Comparison of ENCODE assay signal across 30 mouse cellular contexts in the genomic region with DNA sequence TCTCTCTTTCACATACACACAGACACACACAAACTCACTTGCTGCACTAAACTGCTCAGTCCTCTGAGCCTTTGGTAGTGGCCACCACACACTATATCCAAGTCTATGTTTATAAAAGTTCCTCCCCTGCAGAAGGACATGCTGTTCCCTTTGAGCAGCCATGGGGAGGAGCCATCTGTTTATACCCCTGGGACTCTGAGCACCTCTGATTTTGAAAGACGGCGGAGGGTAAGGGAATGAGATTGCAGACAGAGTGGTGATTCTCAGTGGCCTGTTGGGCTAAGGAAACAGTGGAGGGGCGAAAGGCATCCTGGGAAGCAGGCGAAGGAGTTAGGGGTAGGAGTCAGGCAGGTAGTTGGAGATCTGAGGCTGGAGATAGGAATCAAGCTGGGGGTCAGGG. TPM values are rescaled to one million over a fixed set of nuclear protein-coding genes. Genes with fewer than 3 reads are reported as not detected.
DNase-seq lines count a peak whose midpoint lies in the region; ATAC-seq and TF ChIP-seq lines count a peak whose summit lies in the region.
"Had no signal": no experiment of that assay in that cellular context is flagged by ENCODE, and none has a peak within 500 bp of the region (broad histone marks: within the 10 kb centered on the region; RNA-seq: fewer than 3 reads in every experiment).

No protein-coding gene starts in this region.

- no peaks in the 10 kb centered on the region for H3K4me1 ChIP-seq in kidney, embryonic 16.5 days (ENCODE audit: insufficient read depth, low read length)
- H3K4me1 ChIP-seq in bone marrow, adult 2 months (ENCODE audit: control insufficient read depth, insufficient read depth, low read length), result peaks cover 3% of the 10 kb centered on the region
- H3K4me1 ChIP-seq: embryonic facial prominence, embryonic 15.5 days; liver, embryonic 12.5 days; neural tube, embryonic 12.5 days had no signal

- TF ChIP-seq POLR2A in bone marrow, adult 2 months (IDR thresholded peaks at IDR 0.05; ENCODE audit: borderline replicate concordance, control insufficient read depth, low read depth, low read length), result no peak

- H3K36me3 ChIP-seq in kidney, embryonic 16.5 days (ENCODE audit: insufficient read depth, low read length), result no peaks in the 10 kb centered on the region
- H3K36me3 ChIP-seq: embryonic facial prominence, embryonic 10.5 days; embryonic facial prominence, embryonic 15.5 days; forebrain, embryonic 12.5 days; G1E; kidney, embryonic 15.5 days; liver, embryonic 12.5 days; neural tube, embryonic 12.5 days had no signal

- DNase-seq in cerebellum, adult 11-12 months, result peak; percentile 26
- no peak for DNase-seq in cerebellum, postnatal 10 days
- no peak for DNase-seq in frontal cortex, adult 2 months (ENCODE audit: extremely low spot score in 1 of 2, low spot score in 1 of 2)
- no peak for DNase-seq in kidney, postnatal 36 days
- no peak for DNase-seq in layer of hippocampus, adult 11-12 months (ENCODE audit: low spot score)
- DNase-seq: adrenal gland, postnatal 10 days; forebrain, postnatal 0 days; gastrocnemius, postnatal 14 days; liver, postnatal 0 days; right cerebral cortex, adult 18-20 months; thymus, adult 2 months; thymus, postnatal 36 days had no signal

- peak; percentile 42; the same call in 1 of the 2 replicates for ATAC-seq in frontal cortex, adult (ENCODE audit: low TSS enrichment)
- ATAC-seq in kidney, embryonic 16.5 days (ENCODE audit: low FRiP score, low TSS enrichment), result no peak
- ATAC-seq: forebrain, postnatal 0 days; intestine, postnatal 0 days; liver, embryonic 12.5 days; liver, postnatal 0 days had no signal

- H3K27me3 ChIP-seq in kidney, embryonic 16.5 days (ENCODE audit: insufficient read depth, low read length), result no peaks in the 10 kb centered on the region
- H3K27me3 ChIP-seq: forebrain, embryonic 12.5 days; neural tube, embryonic 12.5 days had no signal

- H3K4me3 ChIP-seq in kidney, embryonic 16.5 days (ENCODE audit: low read length), result no peak overlapping the region
- no peak overlapping the region for H3K4me3 ChIP-seq in bone marrow, adult 2 months (replicated peaks; ENCODE audit: control insufficient read depth, low read depth, low read length)
- H3K4me3 ChIP-seq: embryonic facial prominence, embryonic 10.5 days; embryonic facial prominence, embryonic 15.5 days; forebrain, embryonic 12.5 days; kidney, embryonic 15.5 days; liver, embryonic 12.5 days; myocyte; neural tube, embryonic 12.5 days had no signal

- 62% methylated on average over 4 of the region's 4 CpGs for WGBS in kidney, embryonic 16.5 days
- WGBS in bone marrow, adult 2 months, result 78% methylated on average over 4 of the region's 4 CpGs

- no peaks in the 10 kb centered on the region for H3K9me3 ChIP-seq in kidney, embryonic 16.5 days (ENCODE audit: low read length)
- H3K9me3 ChIP-seq: embryonic facial prominence, embryonic 10.5 days; embryonic facial prominence, embryonic 15.5 days; forebrain, embryonic 12.5 days; G1E; kidney, embryonic 15.5 days; liver, embryonic 12.5 days; neural tube, embryonic 12.5 days had no signal

- no peak for TF ChIP-seq CTCF in bone marrow, adult 2 months (IDR thresholded peaks at IDR 0.05; ENCODE audit: control insufficient read depth, insufficient read depth, low read length)

- no peak overlapping the region for H3K9ac ChIP-seq in kidney, embryonic 16.5 days (replicated peaks; ENCODE audit: low read length)
- H3K9ac ChIP-seq: embryonic facial prominence, embryonic 15.5 days; forebrain, embryonic 12.5 days; forebrain, postnatal 0 days; hindbrain, embryonic 14.5 days; kidney, embryonic 15.5 days; liver, embryonic 12.5 days; liver, postnatal 0 days; neural tube, embryonic 12.5 days had no signal

- 0 out of 2 replicates have a peak overlapping the region, but pooled peaks have one; percentile 20 for H3K4me2 ChIP-seq in kidney, embryonic 16.5 days (replicated peaks; ENCODE audit: low read depth, low read length)
- H3K4me2 ChIP-seq: embryonic facial prominence, embryonic 15.5 days; forebrain, embryonic 12.5 days; heart, embryonic 11.5 days; hindbrain, embryonic 14.5 days; liver, embryonic 12.5 days; midbrain, embryonic 11.5 days; neural tube, embryonic 12.5 days had no signal

- H3K27ac ChIP-seq in kidney, embryonic 16.5 days (ENCODE audit: low read length), result no peak overlapping the region
- H3K27ac ChIP-seq in bone marrow, adult 2 months (ENCODE audit: control insufficient read depth, insufficient read depth, low read depth, low read length, poor library complexity), result peak overlapping the region; percentile 2; the same call in 1 of the 2 replicates
- H3K27ac ChIP-seq: embryonic facial prominence, embryonic 10.5 days; embryonic facial prominence, embryonic 15.5 days; forebrain, embryonic 12.5 days; hindbrain, embryonic 14.5 days; kidney, embryonic 15.5 days; liver, embryonic 12.5 days; neural tube, embryonic 12.5 days had no signal

RNA-seq across cellular contexts. Expression of a gene that starts 3.2 kb away (rescaled TPM):
- 0.08 and 0.10 TPM in 2 replicates for polyA plus RNA-seq in frontal cortex, adult 2 months (2012; rRNA removed)
- polyA plus RNA-seq in kidney, embryonic 16.5 days (2015; fragmentation: Nextera tagmentation; extraction: Ambion mirVana), result 27.4 and 27.7 TPM in 2 replicates
- polyA plus RNA-seq in bone marrow, adult 2 months (2011; ENCODE audit: insufficient read depth, insufficient read length, low replicate concordance, missing spikeins), result 1.0 TPM in 1 of 2 replicates, not detected in the other
- polyA plus RNA-seq: embryonic facial prominence, embryonic 10.5 days; embryonic facial prominence, embryonic 15.5 days; forebrain, embryonic 12.5 days; G1E; heart, embryonic 11.5 days; heart, embryonic 16.5 days; hindbrain, embryonic 14.5 days; intestine, postnatal 0 days; limb, embryonic 14.5 days; liver, embryonic 12.5 days; liver, postnatal 0 days; lung, embryonic 16.5 days; midbrain, embryonic 11.5 days; myocyte; neural tube, embryonic 12.5 days had no signal

Comparison
In these comparisons a context has a peak if more than half of its experiments do, and no peak if none do; other contexts are left out.
1. RNA of a gene that starts 3.2 kb away (polyA plus RNA-seq): 27.4 to 27.7 TPM in kidney, embryonic 16.5 days; 1.0 TPM in bone marrow, adult 2 months and 0.08 to 0.10 TPM in frontal cortex, adult 2 months; every median in the first group is over 10 times any median in the second.